Mouse (Mus musculus): ENCODE data around the gene Ssb. TPM values are rescaled to one million over a fixed set of nuclear protein-coding genes. Genes with fewer than 3 reads are reported as not detected.

The Ssb gene
- polyA plus RNA-seq, 1 experiment from 2014 or later: 373 TPM

GRCm38 (mm10) chr2:69885050-69885449 lies 23.7 kb downstream of the Ssb start:
- peak overlapping the region; percentile 76 for H3K4me2 ChIP-seq (replicated peaks)
- WGBS: 8% methylated on average over 12 of the region's 12 CpGs

GRCm38 (mm10) chr2:69885451-69886305 lies 24.3 kb downstream of the Ssb start, which contains the start of gene Mettl5:
TSS of gene Mettl5 (minus strand) at chr2:69885615.
- Histone ChIP-seq H3K4me3 (peak within 1 kb of the TSS; percentile 56), H3K36me3 (no peaks in the 10 kb centered on the region), H3K4me1 (no peaks in the 10 kb centered on the region), H3K9me3 (no peaks in the 10 kb centered on the region), H3K27me3 (replicated peaks) (no peaks in the 10 kb centered on the region), H3K4me2 (replicated peaks) (peak within 1 kb of the TSS; percentile 76), H3K27ac (no peak within 1 kb of the TSS), H3K9ac (peak within 1 kb of the TSS; percentile 82)
- WGBS: 3% methylated on average over 45 of the region's 45 CpGs
- peak; percentile 94 for ATAC-seq (ENCODE audit: low FRiP score, low read depth)

More at GRCm38 (mm10) chr2:69885050-69885449, 23.7 kb downstream of the Ssb start:
- Histone ChIP-seq H3K9me3 (no peaks in the 10 kb centered on the region), H3K4me3 (peak overlapping the region; percentile 56), H3K27me3 (replicated peaks) (no peaks in the 10 kb centered on the region), H3K36me3 (no peaks in the 10 kb centered on the region), H3K9ac (peak overlapping the region; percentile 82), H3K27ac (no peak overlapping the region), H3K4me1 (no peaks in the 10 kb centered on the region)
- ATAC-seq (ENCODE audit: low FRiP score, low read depth): peak; percentile 33; the same call in 1 of the 2 replicates

GRCm38 (mm10) chr2:69888957-69889356 lies 27.6 kb downstream of the Ssb start:
- no peak overlapping the region for H3K9ac ChIP-seq

GRCm38 (mm10) chr2:69890843-69891242 lies 29.5 kb downstream of the Ssb start:
- ATAC-seq (ENCODE audit: low FRiP score, low read depth): no peak
- WGBS: 59% methylated on average over 7 of the region's 7 CpGs
- no peaks in the 10 kb centered on the region for H3K4me1 ChIP-seq
- no peak overlapping the region for H3K27ac ChIP-seq
- no peaks in the 10 kb centered on the region for H3K27me3 ChIP-seq (replicated peaks)
- no peaks in the 10 kb centered on the region for H3K36me3 ChIP-seq
- no peak overlapping the region for H3K4me3 ChIP-seq
- H3K9ac ChIP-seq: no peak overlapping the region
- no peaks in the 10 kb centered on the region for H3K9me3 ChIP-seq
- no peak overlapping the region for H3K4me2 ChIP-seq (replicated peaks)

More at GRCm38 (mm10) chr2:69888957-69889356, 27.6 kb downstream of the Ssb start:
- Histone ChIP-seq H3K4me3 (no peak overlapping the region), H3K9me3 (no peaks in the 10 kb centered on the region), H3K36me3 (no peaks in the 10 kb centered on the region), H3K4me1 (no peaks in the 10 kb centered on the region), H3K4me2 (replicated peaks) (no peak overlapping the region), H3K27me3 (replicated peaks) (no peaks in the 10 kb centered on the region), H3K27ac (no peak overlapping the region)
- no peak for ATAC-seq (ENCODE audit: low FRiP score, low read depth)
- WGBS: 85% methylated on average over 2 of the region's 2 CpGs

- WGBS: 91% methylated on average over 1 of the region's 1 CpGs
These were observed 31.8 kb downstream of the Ssb start for GRCm38 (mm10) chr2:69893145-69893544.

GRCm38 (mm10) chr2:69893891-69894290 lies 32.5 kb downstream of the Ssb start:
- Histone ChIP-seq H3K36me3 (no peaks in the 10 kb centered on the region), H3K4me1 (peaks cover 9% of the 10 kb centered on the region), H3K27ac (no peak overlapping the region), H3K9ac (no peak overlapping the region), H3K4me3 (no peak overlapping the region), H3K27me3 (replicated peaks) (no peaks in the 10 kb centered on the region), H3K9me3 (no peaks in the 10 kb centered on the region), H3K4me2 (replicated peaks) (no peak overlapping the region)
- 88% methylated on average over 5 of the region's 5 CpGs for WGBS
- ATAC-seq (ENCODE audit: low FRiP score, low read depth): no peak

More at GRCm38 (mm10) chr2:69893145-69893544, 31.8 kb downstream of the Ssb start:
- Histone ChIP-seq H3K4me2 (replicated peaks) (no peak overlapping the region), H3K9me3 (no peaks in the 10 kb centered on the region), H3K36me3 (no peaks in the 10 kb centered on the region), H3K4me3 (no peak overlapping the region), H3K27ac (no peak overlapping the region), H3K9ac (no peak overlapping the region), H3K27me3 (replicated peaks) (no peaks in the 10 kb centered on the region), H3K4me1 (peaks cover 2% of the 10 kb centered on the region; the same call in 1 of the 2 replicates)
- no peak for ATAC-seq (ENCODE audit: low FRiP score, low read depth)

- WGBS: 62% methylated on average over 14 of the region's 14 CpGs
- Histone ChIP-seq H3K4me2 (replicated peaks) (no peak overlapping the region), H3K9ac (no peak overlapping the region), H3K9me3 (no peaks in the 10 kb centered on the region), H3K4me1 (peaks cover 13% of the 10 kb centered on the region), H3K27ac (no peak overlapping the region), H3K36me3 (no peaks in the 10 kb centered on the region), H3K4me3 (no peak overlapping the region), H3K27me3 (replicated peaks) (no peaks in the 10 kb centered on the region)
- ATAC-seq (ENCODE audit: low FRiP score, low read depth): no peak
These were observed 34.3 kb downstream of the Ssb start for GRCm38 (mm10) chr2:69895502-69896223.

- H3K4me1 ChIP-seq: peaks cover 13% of the 10 kb centered on the region
- no peak overlapping the region for H3K4me2 ChIP-seq (replicated peaks)
- ATAC-seq (ENCODE audit: low FRiP score, low read depth): no peak
- no peaks in the 10 kb centered on the region for H3K27me3 ChIP-seq (replicated peaks)
- no peak overlapping the region for H3K27ac ChIP-seq
- no peak overlapping the region for H3K9ac ChIP-seq
- 95% methylated on average over 4 of the region's 4 CpGs for WGBS
- H3K36me3 ChIP-seq: no peaks in the 10 kb centered on the region
- no peak overlapping the region for H3K4me3 ChIP-seq
- H3K9me3 ChIP-seq: no peaks in the 10 kb centered on the region
These were observed 34.8 kb downstream of the Ssb start for GRCm38 (mm10) chr2:69896224-69896581.

- Histone ChIP-seq H3K4me1 (peaks cover 13% of the 10 kb centered on the region), H3K27ac (peak within 1 kb of the TSS; percentile 89), H3K36me3 (no peaks in the 10 kb centered on the region), H3K4me3 (peak within 1 kb of the TSS; percentile 98), H3K9ac (peak within 1 kb of the TSS; percentile 99), H3K27me3 (replicated peaks) (no peaks in the 10 kb centered on the region), H3K9me3 (no peaks in the 10 kb centered on the region), H3K4me2 (replicated peaks) (peak within 1 kb of the TSS; percentile 97)
- ATAC-seq (ENCODE audit: low FRiP score, low read depth): peak; percentile 96
- under 1% methylated on average over 64 of the region's 65 CpGs for WGBS
These were observed 35.8 kb downstream of the Ssb start, which contains the start of gene Ubr3 for GRCm38 (mm10) chr2:69897039-69897617. TSS of gene Ubr3 (plus strand) at chr2:69897246.

GRCm38 (mm10) chr2:69897618-69898575 lies 36.5 kb downstream of the Ssb start:
- H3K27me3 ChIP-seq (replicated peaks): no peaks in the 10 kb centered on the region
- H3K4me2 ChIP-seq (replicated peaks): peak overlapping the region; percentile 97
- peaks cover 13% of the 10 kb centered on the region for H3K4me1 ChIP-seq
- peak overlapping the region; percentile 89 for H3K27ac ChIP-seq
- peak; percentile 78 for ATAC-seq (ENCODE audit: low FRiP score, low read depth)
- peak overlapping the region; percentile 99 for H3K9ac ChIP-seq
- H3K4me3 ChIP-seq: peak overlapping the region; percentile 98
- no peaks in the 10 kb centered on the region for H3K36me3 ChIP-seq
- H3K9me3 ChIP-seq: no peaks in the 10 kb centered on the region
- WGBS: 1% methylated on average over 55 of the region's 55 CpGs

- 97% methylated on average over 3 of the region's 3 CpGs for WGBS
- H3K4me3 ChIP-seq: no peak overlapping the region
- no peak overlapping the region for H3K9ac ChIP-seq
- H3K4me1 ChIP-seq: peaks cover 7% of the 10 kb centered on the region
- H3K9me3 ChIP-seq: no peaks in the 10 kb centered on the region; the same call in 1 of the 2 replicates
- no peak overlapping the region for H3K27ac ChIP-seq
- no peak overlapping the region for H3K4me2 ChIP-seq (replicated peaks)
- H3K36me3 ChIP-seq: 0 out of 2 replicates have a peak, but pooled peaks cover 6% of the 10 kb centered on the region
- no peaks in the 10 kb centered on the region for H3K27me3 ChIP-seq (replicated peaks)
- no peak for ATAC-seq (ENCODE audit: low FRiP score, low read depth)
These were observed 42.2 kb downstream of the Ssb start for GRCm38 (mm10) chr2:69903541-69903940.
